Mouse (Mus musculus) midbrain, postnatal 0 days (tissue): ENCODE measurements at regions not wholly inside any gene's neighbourhood (a gene's known extent, or its start where the extent isn't known, plus 50 kb on each side); places are given as distances from the start of the nearest gene placed in this dataset.
A peak's percentile ranks its signal among the peaks of the same experiment; 100 is the strongest.

ENCODE experiments used
- ATAC-seq: fragments of 200-750 bp; cut with Nextera tagmentation; 2 replicates; pipeline ENCODE4 v1.8.0; 2017; ENCODE audit warnings: moderate number of reproducible peaks, mild to moderate bottlenecking, moderate TSS enrichment, moderate library complexity; ENCODE audit not compliant: low FRiP score
- DNase-seq: peaks from one replicate; pipeline ENCODE4 v3.0.0-alpha.2; 2015; ENCODE audit warnings: low spot score
- H3K27ac ChIP-seq: fragments of 300-500 bp; sonication (generic); 2 replicates; pipeline ENCODE4 v1.5.1; 2014; ENCODE audit warnings: low read depth, mild to moderate bottlenecking, low read length, mixed read lengths
- H3K27me3 ChIP-seq: fragments of 300-500 bp; sonication (generic); 2 replicates; pipeline ENCODE4 v1.6.1; 2014; ENCODE audit warnings: low read length, control low read depth, mixed read lengths; ENCODE audit not compliant: insufficient read depth
- H3K36me3 ChIP-seq: fragments of 300-500 bp; sonication (generic); 2 replicates; pipeline ENCODE4 v1.6.1; 2014; ENCODE audit warnings: low read length, control low read depth, mixed read lengths; ENCODE audit not compliant: insufficient read depth
- H3K4me1 ChIP-seq: fragments of 300-500 bp; sonication (generic); 2 replicates; pipeline ENCODE4 v1.6.1; 2014; ENCODE audit warnings: mild to moderate bottlenecking, control low read depth, antibody characterized with exemption, low read length, mixed read lengths; ENCODE audit not compliant: insufficient read depth
- H3K4me2 ChIP-seq: fragments of 300-500 bp; sonication (generic); 2 replicates; pipeline ENCODE4 v1.6.1; 2014; ENCODE audit warnings: low read depth, mild to moderate bottlenecking, low read length, mixed read lengths; ENCODE audit not compliant: poor library complexity, severe bottlenecking
- H3K4me3 ChIP-seq: fragments of 300-500 bp; sonication (generic); 2 replicates; pipeline ENCODE4 v1.5.1; 2014; ENCODE audit warnings: low read depth, mild to moderate bottlenecking, low read length, moderate library complexity
- H3K9ac ChIP-seq: fragments of 300-500 bp; sonication (generic); replicated peaks from 2 replicates; pipeline ENCODE4 v1.6.1; 2014; ENCODE audit warnings: mild to moderate bottlenecking, low read length, moderate library complexity, mixed read lengths; ENCODE audit not compliant: poor library complexity, severe bottlenecking
- H3K9me3 ChIP-seq: fragments of 300-500 bp; sonication (generic); 2 replicates; pipeline ENCODE4 v1.6.1; 2016; ENCODE audit warnings: low read length, control low read depth
- CTCF ChIP-seq: IDR thresholded peaks from 2 replicates; pipeline ENCODE4 v1.5.1; 2016; ENCODE audit warnings: antibody characterized with exemption, mild to moderate bottlenecking
- whole genome bisulfite sequencing: fragments of 180-500 bp; shearing (Covaris S2); extraction: QIAGEN DNeasy Blood & Tissue Kit; methylation state at CpG from one replicate; pipeline ENCODE4 v1.1.7; 2014; 5-methylcytosine and 5-hydroxymethylcytosine counted together

DNA sequence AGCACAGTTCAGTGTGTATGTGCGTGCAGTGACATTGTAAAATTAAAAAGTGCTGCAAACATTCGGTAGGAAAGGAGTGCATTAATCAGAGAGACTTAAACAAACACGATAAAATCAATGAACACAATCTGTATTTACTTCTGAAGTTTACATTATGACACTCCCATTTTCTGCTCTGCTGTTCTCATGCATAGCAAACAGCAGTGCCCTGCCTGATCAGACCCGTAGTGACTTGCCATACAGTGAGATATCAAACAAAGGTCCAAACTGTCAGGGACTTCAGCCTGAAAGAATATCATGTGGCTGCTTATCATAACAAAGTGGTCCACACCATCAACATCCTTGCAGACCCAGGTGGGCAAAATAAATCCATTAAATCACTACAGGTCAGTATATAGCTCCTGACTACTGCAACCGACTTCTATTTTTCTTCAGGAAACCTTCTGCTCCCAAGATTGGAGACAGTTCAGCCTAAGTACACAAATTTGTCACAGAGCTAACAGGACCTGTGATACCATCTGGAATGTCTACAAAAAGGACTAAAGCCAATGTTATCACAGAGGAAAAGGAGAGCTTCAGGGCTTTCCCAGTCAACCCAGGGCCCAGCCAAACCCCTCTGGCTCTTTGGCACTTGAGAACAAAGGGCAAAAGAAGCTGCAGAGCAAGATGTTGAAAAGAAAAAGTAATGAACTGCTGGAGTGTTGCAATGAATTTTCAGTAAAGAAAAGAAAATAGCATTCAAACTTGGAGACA, 495.8 kb downstream of the Trib2 start:
- no peak overlapping the region for H3K4me3 ChIP-seq
- no peaks in the 10 kb centered on the region for H3K36me3 ChIP-seq
- no peak for TF ChIP-seq CTCF
- H3K4me2 ChIP-seq: no peak overlapping the region
- 69% methylated on average over 5 of the region's 5 CpGs for WGBS
- no peaks in the 10 kb centered on the region for H3K27me3 ChIP-seq
- H3K4me1 ChIP-seq: no peaks in the 10 kb centered on the region
- H3K9ac ChIP-seq: no peak overlapping the region
- no peak overlapping the region for H3K27ac ChIP-seq
- ATAC-seq (no peak), DNase-seq (no peak)
- no peaks in the 10 kb centered on the region for H3K9me3 ChIP-seq

DNA sequence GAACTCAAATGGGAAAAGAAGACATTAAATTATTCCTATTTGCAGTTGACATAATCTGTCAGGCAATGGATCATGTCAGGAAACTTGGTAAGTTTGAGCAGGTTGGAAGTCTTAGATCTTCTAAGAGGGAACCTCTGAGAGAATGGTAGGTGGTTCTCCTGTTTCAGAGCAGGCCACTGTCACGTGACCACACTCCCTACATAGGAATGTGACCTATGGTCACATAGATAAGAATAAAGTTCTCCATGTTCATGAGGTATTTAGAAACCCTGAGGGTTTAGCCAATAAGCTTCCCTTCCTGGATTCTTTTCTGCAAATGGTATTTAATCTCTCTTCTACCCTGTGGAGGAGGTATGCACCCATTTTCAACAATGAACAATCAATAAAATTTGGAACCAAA, 497.1 kb downstream of the Trib2 start:
- Histone ChIP-seq H3K36me3 (no peaks in the 10 kb centered on the region), H3K4me2 (no peak overlapping the region), H3K27ac (no peak overlapping the region), H3K4me1 (no peaks in the 10 kb centered on the region), H3K9ac (no peak overlapping the region), H3K4me3 (no peak overlapping the region), H3K9me3 (no peaks in the 10 kb centered on the region), H3K27me3 (no peaks in the 10 kb centered on the region)
- ATAC-seq: no peak
- no peak for DNase-seq
- 53% methylated on average over 1 of the region's 1 CpGs for WGBS
- no peak for TF ChIP-seq CTCF

DNA sequence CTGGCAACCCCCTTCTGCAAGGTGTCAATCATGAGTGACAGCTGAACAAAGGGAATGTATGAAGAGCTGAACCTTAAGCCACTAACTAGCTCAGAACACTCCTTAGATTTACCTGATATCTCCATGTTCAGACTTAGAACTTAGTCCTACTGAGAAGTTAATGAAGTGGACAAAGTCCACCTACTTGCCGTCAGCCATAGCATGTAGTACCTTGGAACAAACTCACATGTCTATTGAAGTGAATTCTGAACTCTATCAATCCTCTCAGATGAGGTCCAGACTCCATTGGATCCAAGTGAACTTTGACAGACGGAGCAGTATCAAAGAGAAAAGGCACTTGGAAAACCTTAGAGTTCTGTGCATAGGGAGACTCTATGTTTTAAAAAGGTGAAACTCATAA, 521.8 kb downstream of the Trib2 start:
- H3K9ac ChIP-seq: no peak overlapping the region
- H3K27ac ChIP-seq: no peak overlapping the region
- no peaks in the 10 kb centered on the region for H3K36me3 ChIP-seq
- DNase-seq (no peak), ATAC-seq (no peak)
- WGBS: 91% methylated on average over 2 of the region's 2 CpGs
- no peaks in the 10 kb centered on the region for H3K9me3 ChIP-seq
- no peak overlapping the region for H3K4me2 ChIP-seq
- no peaks in the 10 kb centered on the region for H3K4me1 ChIP-seq
- no peaks in the 10 kb centered on the region for H3K27me3 ChIP-seq
- H3K4me3 ChIP-seq: no peak overlapping the region
- no peak for TF ChIP-seq CTCF

DNA sequence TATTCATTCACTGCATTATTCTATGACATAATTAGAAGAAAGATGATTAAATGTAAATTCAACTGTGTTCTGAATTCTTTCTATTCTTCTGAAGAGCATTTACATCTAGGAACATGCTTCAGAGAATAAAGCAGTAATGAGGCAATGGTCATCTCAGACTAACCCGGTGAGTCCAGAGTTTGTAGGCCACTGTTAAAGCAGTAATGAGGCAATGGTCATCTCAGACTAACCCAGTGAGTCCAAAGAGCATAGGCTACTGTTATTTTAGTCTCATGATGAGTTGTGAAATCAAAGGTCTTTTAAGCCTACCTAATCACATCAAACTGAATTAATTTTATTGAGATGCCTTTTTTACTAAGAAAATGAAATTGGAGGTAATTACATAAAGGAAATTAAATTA, 554.6 kb downstream of the Trib2 start:
- Histone ChIP-seq H3K4me1 (no peaks in the 10 kb centered on the region), H3K27ac (no peak overlapping the region), H3K36me3 (no peaks in the 10 kb centered on the region), H3K9me3 (no peaks in the 10 kb centered on the region), H3K27me3 (no peaks in the 10 kb centered on the region), H3K9ac (no peak overlapping the region), H3K4me2 (no peak overlapping the region), H3K4me3 (no peak overlapping the region)
- DNase-seq (no peak), ATAC-seq (no peak)
- TF ChIP-seq CTCF: no peak
- WGBS: 93% methylated on average over 1 of the region's 1 CpGs

DNA sequence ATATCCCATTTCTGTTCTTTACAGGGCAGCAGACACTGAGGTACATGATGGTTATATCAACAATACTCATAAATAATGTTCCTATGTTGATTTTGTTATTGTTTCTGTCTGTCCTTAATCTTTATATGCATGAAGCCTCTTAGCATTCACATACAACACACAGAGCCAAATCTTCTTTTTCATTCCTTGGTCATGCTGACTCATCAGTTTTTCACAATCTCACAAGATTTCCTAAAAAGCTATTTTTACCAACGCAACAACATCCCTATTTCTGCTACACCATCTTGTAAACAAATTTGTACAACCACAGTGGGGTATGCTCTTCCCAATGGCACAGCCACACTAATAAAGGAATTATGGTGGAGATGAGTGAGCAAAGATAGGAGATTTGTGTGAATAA, 555.1 kb downstream of the Trib2 start:
- Histone ChIP-seq H3K27ac (no peak overlapping the region), H3K4me3 (no peak overlapping the region), H3K9me3 (no peaks in the 10 kb centered on the region), H3K4me1 (no peaks in the 10 kb centered on the region), H3K9ac (no peak overlapping the region), H3K4me2 (no peak overlapping the region), H3K36me3 (no peaks in the 10 kb centered on the region), H3K27me3 (no peaks in the 10 kb centered on the region)
- 67% methylated on average over 1 of the region's 1 CpGs for WGBS
- no peak for ATAC-seq
- DNase-seq: no peak
- TF ChIP-seq CTCF: no peak

DNA sequence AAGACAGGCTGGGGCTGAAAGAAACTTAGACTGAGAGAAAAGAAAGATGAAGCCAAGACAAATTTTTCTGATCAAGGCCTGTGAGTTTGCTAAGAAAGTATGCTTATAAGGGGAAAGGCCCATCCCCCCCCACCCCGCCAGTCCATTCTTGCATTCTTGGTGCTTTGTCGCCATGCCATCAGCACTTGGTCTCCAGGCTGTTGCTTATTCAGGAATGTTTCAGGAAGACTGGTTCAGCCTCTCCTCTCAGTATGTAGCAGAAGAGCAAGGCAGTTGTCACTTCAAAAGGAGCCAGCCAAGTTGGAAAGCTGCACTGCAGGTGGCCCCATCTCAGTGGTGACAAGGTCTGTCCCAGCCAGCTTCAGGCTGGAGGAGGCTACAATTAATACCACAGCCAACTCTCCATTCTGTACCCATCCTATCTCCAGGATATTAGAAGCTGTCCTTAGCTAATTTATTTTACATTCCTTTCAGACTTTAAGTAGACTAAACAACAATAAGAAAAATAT, 555.8 kb downstream of the Trib2 start:
- H3K27me3 ChIP-seq: no peaks in the 10 kb centered on the region
- ATAC-seq: no peak
- H3K4me3 ChIP-seq: no peak overlapping the region
- no peaks in the 10 kb centered on the region for H3K4me1 ChIP-seq
- WGBS: 16% methylated on average over 2 of the region's 2 CpGs
- DNase-seq: peak; percentile 15
- no peak overlapping the region for H3K4me2 ChIP-seq
- no peak for TF ChIP-seq CTCF
- no peak overlapping the region for H3K27ac ChIP-seq
- no peaks in the 10 kb centered on the region for H3K9me3 ChIP-seq
- no peak overlapping the region for H3K9ac ChIP-seq
- no peaks in the 10 kb centered on the region for H3K36me3 ChIP-seq
